Mouse (Mus musculus) hindbrain, embryonic 12.5 days (tissue): ENCODE results near the gene Slc28a2. TPM values are rescaled to one million over a fixed set of nuclear protein-coding genes. Genes with fewer than 3 reads are reported as not detected.
"Not testable (repeated sequence)": the region's sequence is repeated elsewhere in the genome, so short reads cannot be mapped to it uniquely, and the experiment has no call there.

Experiments
- ATAC-seq: fragments of 200-750 bp; cut with Nextera tagmentation; 2 replicates; pipeline ENCODE4 v1.8.0; 2017; ENCODE audit warnings: moderate TSS enrichment; ENCODE audit not compliant: low FRiP score
- H3K27ac ChIP-seq: fragments of 300-500 bp; sonication (generic); 2 replicates; pipeline ENCODE4 v1.5.1; 2016; ENCODE audit warnings: mild to moderate bottlenecking
- H3K27me3 ChIP-seq: fragments of 300-500 bp; sonication (generic); 2 replicates; pipeline ENCODE4 v1.6.1; 2016; ENCODE audit warnings: mild to moderate bottlenecking
- H3K36me3 ChIP-seq: fragments of 300-500 bp; sonication (generic); 2 replicates; pipeline ENCODE4 v1.6.1; 2016; ENCODE audit warnings: mild to moderate bottlenecking
- H3K4me1 ChIP-seq: fragments of 300-500 bp; sonication (generic); 2 replicates; pipeline ENCODE4 v1.6.1; 2016
- H3K4me2 ChIP-seq: fragments of 300-500 bp; sonication (generic); replicated peaks from 2 replicates; pipeline ENCODE4 v1.6.1; 2016; ENCODE audit warnings: mild to moderate bottlenecking
- H3K4me3 ChIP-seq: fragments of 300-500 bp; sonication (generic); 2 replicates; pipeline ENCODE4 v1.5.1; 2016; ENCODE audit warnings: mild to moderate bottlenecking
- H3K9ac ChIP-seq: fragments of 300-500 bp; sonication (generic); 2 replicates; pipeline ENCODE4 v1.6.1; 2016; ENCODE audit warnings: mild to moderate bottlenecking, moderate library complexity
- H3K9me3 ChIP-seq: fragments of 300-500 bp; sonication (generic); replicated peaks from 2 replicates; pipeline ENCODE4 v1.6.1; 2016; ENCODE audit warnings: mild to moderate bottlenecking
- WGBS: fragments of 180-500 bp; shearing (Covaris S2); methylation state at CpG from one replicate; pipeline ENCODE4 v1.1.7; 2016; 5-methylcytosine and 5-hydroxymethylcytosine counted together
- polyA plus RNA-seq: library from polyadenylated mRNA; unstranded; fragments of >200 nt; fragmentation: Nextera tagmentation; extraction: Ambion mirVana; gene quantifications from 2 replicates; pipeline ENCODE4 v1.2.1, GENCODE M21; 2016

The Slc28a2 gene
- 0.10 and 0.15 TPM in 2 replicates for polyA plus RNA-seq

GRCm38 (mm10) chr2:122426200-122426599, at the start of gene Slc28a2:
TSS of gene Slc28a2 (plus strand) at chr2:122426477.
- not testable (repeated sequence) for H3K27ac ChIP-seq, H3K36me3 ChIP-seq, H3K9me3 ChIP-seq, H3K4me3 ChIP-seq, H3K9ac ChIP-seq, H3K27me3 ChIP-seq, H3K4me1 ChIP-seq, ATAC-seq, H3K4me2 ChIP-seq
- WGBS = 47% methylated on average over 3 of the region's 3 CpGs

GRCm38 (mm10) chr2:122377215-122377674, 49.0 kb upstream of the Slc28a2 start:
- peak; percentile 92 for ATAC-seq
- H3K27ac ChIP-seq = peak overlapping the region; percentile 91
- peak overlapping the region; percentile 77 for H3K9ac ChIP-seq
- H3K4me2 ChIP-seq = peak overlapping the region; percentile 45
- H3K27me3 ChIP-seq = no peaks in the 10 kb centered on the region
- no peaks in the 10 kb centered on the region for H3K36me3 ChIP-seq
- H3K4me1 ChIP-seq = 0 out of 2 replicates have a peak, but pooled peaks cover 6% of the 10 kb centered on the region
- no peaks in the 10 kb centered on the region for H3K9me3 ChIP-seq
- under 1% methylated on average over 28 of the region's 28 CpGs for WGBS
- H3K4me3 ChIP-seq = peak overlapping the region; percentile 56

- Histone ChIP-seq H3K27me3 (no peaks in the 10 kb centered on the region), H3K9ac (peak overlapping the region; percentile 77), H3K4me3 (peak overlapping the region; percentile 56), H3K4me1 (0 out of 2 replicates have a peak, but pooled peaks cover 6% of the 10 kb centered on the region), H3K9me3 (no peaks in the 10 kb centered on the region), H3K27ac (peak overlapping the region; percentile 91), H3K36me3 (no peaks in the 10 kb centered on the region), H3K4me2 (peak overlapping the region; percentile 45)
- peak; percentile 86 for ATAC-seq
- under 1% methylated on average over 26 of the region's 26 CpGs for WGBS
Measured at GRCm38 (mm10) chr2:122377751-122378246, 48.5 kb upstream of the Slc28a2 start.

GRCm38 (mm10) chr2:122378421-122379291, 47.6 kb upstream of the Slc28a2 start:
- Histone ChIP-seq H3K9ac (0 out of 2 replicates have a peak overlapping the region, but pooled peaks have one; percentile 77), H3K4me3 (peak overlapping the region; percentile 56), H3K9me3 (no peaks in the 10 kb centered on the region), H3K4me1 (0 out of 2 replicates have a peak, but pooled peaks cover 6% of the 10 kb centered on the region), H3K36me3 (no peaks in the 10 kb centered on the region), H3K27ac (peak overlapping the region; percentile 91; the same call in 1 of the 2 replicates), H3K27me3 (no peaks in the 10 kb centered on the region), H3K4me2 (peak overlapping the region; percentile 45)
- ATAC-seq = no peak
- WGBS = 23% methylated on average over 8 of the region's 8 CpGs

GRCm38 (mm10) chr2:122379292-122379650, 47.0 kb upstream of the Slc28a2 start:
- Histone ChIP-seq H3K36me3 (no peaks in the 10 kb centered on the region), H3K9me3 (no peaks in the 10 kb centered on the region), H3K27ac (no peak overlapping the region), H3K9ac (no peak overlapping the region), H3K4me1 (0 out of 2 replicates have a peak, but pooled peaks cover 6% of the 10 kb centered on the region), H3K4me3 (no peak overlapping the region), H3K27me3 (no peaks in the 10 kb centered on the region), H3K4me2 (no peak overlapping the region)
- WGBS = 42% methylated on average over 2 of the region's 2 CpGs
- ATAC-seq = no peak

DNA sequence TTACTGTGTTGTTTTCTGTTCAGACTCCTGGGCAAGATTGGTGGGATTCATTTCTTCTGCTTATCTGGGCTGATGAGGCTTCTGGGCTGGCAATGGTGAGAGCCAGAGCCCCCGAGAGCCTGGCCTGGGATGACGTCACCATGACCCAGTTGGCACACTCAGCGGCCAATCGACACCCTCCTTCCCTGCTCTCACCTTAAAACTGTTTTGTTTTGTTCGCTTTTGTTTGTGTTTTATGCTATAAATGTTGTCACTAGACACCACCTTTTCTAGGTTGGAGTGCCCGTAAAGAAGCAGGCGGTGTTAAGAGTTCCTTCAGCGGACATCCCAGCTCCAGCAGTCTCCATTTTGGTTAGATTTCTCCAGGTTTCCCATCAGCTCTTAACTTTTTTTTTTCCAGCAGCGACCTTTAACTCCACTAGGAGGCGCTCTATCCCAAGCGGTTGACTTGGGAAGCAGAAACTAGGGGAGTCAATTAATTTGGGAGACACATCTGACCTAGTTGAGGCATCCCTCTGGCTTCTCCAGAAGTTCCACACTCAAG, 45.4 kb upstream of the Slc28a2 start:
- H3K27me3 ChIP-seq = no peaks in the 10 kb centered on the region
- WGBS = 10% methylated on average over 11 of the region's 11 CpGs
- H3K27ac ChIP-seq = no peak overlapping the region
- no peak overlapping the region for H3K9ac ChIP-seq
- no peak overlapping the region; the same call in 1 of the 2 replicates for H3K4me3 ChIP-seq
- no peaks in the 10 kb centered on the region for H3K9me3 ChIP-seq
- no peak for ATAC-seq
- H3K4me1 ChIP-seq = 0 out of 2 replicates have a peak, but pooled peaks cover 3% of the 10 kb centered on the region
- no peaks in the 10 kb centered on the region for H3K36me3 ChIP-seq
- peak overlapping the region; percentile 42 for H3K4me2 ChIP-seq

DNA sequence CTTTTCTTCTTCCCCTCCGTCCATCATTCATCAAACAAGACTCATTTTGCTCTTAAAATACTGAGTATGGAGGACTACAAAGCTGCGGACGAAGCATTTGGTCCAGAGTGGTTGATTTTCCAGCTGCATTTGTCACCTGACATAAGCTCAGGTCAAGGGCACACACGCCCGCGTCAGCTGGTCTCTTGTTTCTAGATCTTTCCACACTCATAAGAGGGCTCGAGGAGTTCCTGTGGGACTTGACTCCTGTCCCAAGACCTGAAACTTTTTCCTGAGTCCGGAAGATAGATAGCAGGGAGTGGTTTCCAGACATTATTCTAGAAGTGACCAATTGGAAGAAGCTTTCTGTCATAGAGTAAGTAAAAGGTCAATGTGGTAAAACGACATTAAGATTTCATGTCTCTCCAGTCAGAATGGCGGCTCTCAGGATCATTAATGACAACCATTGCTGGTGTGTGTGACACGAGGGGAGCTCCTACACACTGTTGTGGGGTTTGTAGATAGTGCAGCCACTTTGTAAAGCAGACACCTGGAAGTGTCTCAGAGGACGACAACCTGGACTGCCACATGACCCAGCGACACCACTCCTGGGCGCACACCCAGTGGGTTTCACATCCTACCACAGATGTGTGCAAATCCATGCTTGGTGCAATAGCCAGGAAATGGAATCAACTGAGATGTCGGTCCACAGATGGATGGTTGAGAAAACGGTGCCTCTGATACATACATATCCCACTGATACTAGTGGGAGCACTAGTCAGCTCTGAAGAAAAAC, 44.8 kb upstream of the Slc28a2 start:
- no peaks in the 10 kb centered on the region for H3K4me1 ChIP-seq
- H3K4me3 ChIP-seq = no peak overlapping the region
- no peak overlapping the region for H3K9ac ChIP-seq
- H3K9me3 ChIP-seq = no peaks in the 10 kb centered on the region
- no peak overlapping the region for H3K27ac ChIP-seq
- no peaks in the 10 kb centered on the region for H3K36me3 ChIP-seq
- WGBS = 75% methylated on average over 16 of the region's 16 CpGs
- ATAC-seq = no peak
- H3K4me2 ChIP-seq = no peak overlapping the region
- no peaks in the 10 kb centered on the region for H3K27me3 ChIP-seq

DNA sequence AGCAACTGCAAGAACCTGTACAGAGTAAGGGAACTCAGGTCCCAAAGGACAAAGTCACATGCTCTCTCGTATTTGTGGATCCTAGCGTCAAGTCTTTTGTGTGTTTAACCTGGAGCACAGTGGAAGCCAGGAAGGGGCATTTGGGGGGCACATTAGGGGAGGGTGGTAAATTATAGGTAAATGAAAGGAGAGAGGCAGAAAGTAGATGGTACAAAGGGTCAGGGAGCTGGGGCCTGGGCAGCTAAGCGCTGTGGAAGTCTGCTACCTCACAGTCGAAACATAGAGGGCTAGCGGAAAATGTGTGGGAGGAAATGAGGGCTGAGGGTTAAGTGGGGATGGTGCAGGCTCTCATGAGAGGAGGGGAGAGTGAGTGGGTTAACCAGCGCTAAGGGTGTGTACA, 44.2 kb upstream of the Slc28a2 start:
- 81% methylated on average over 6 of the region's 6 CpGs for WGBS
- Histone ChIP-seq H3K27ac (no peak overlapping the region), H3K4me3 (no peak overlapping the region), H3K27me3 (no peaks in the 10 kb centered on the region), H3K36me3 (no peaks in the 10 kb centered on the region), H3K9ac (no peak overlapping the region), H3K4me2 (no peak overlapping the region), H3K4me1 (no peaks in the 10 kb centered on the region), H3K9me3 (no peaks in the 10 kb centered on the region)
- ATAC-seq = no peak

DNA sequence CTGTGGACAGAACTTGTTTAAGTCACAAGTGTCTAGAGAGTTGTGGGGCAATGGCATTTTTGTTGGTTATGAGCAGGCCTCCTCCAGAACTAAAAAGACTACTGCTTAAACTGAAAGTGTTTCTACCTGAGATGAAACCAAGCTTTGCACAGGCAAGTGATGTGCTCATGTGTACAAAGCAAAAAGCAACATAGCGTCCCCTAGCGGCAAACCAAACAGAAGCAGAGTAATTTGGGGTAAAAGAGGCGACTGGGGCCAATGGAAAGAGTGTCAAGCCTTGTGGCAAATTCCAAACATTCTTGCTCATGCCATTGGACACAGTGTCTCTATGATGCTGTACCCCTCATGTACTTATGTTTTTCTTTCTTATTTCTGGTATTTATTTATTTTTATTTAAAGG, 41.2 kb upstream of the Slc28a2 start:
- Histone ChIP-seq H3K4me1 (no peaks in the 10 kb centered on the region), H3K36me3 (no peaks in the 10 kb centered on the region), H3K4me3 (no peak overlapping the region), H3K9ac (no peak overlapping the region), H3K9me3 (no peaks in the 10 kb centered on the region), H3K4me2 (no peak overlapping the region), H3K27ac (no peak overlapping the region), H3K27me3 (no peaks in the 10 kb centered on the region)
- ATAC-seq = no peak
- WGBS = 43% methylated on average over 3 of the region's 3 CpGs

GRCm38 (mm10) chr2:122387135-122387534, 39.1 kb upstream of the Slc28a2 start:
- not testable (repeated sequence) for H3K27ac ChIP-seq

GRCm38 (mm10) chr2:122396150-122396549, 30.1 kb upstream of the Slc28a2 start:
- no peak overlapping the region for H3K27ac ChIP-seq
- no peaks in the 10 kb centered on the region for H3K36me3 ChIP-seq
- 91% methylated on average over 1 of the region's 1 CpGs for WGBS
- H3K4me2 ChIP-seq = no peak overlapping the region
- ATAC-seq = no peak
- no peaks in the 10 kb centered on the region for H3K4me1 ChIP-seq
- H3K9me3 ChIP-seq = no peaks in the 10 kb centered on the region
- no peak overlapping the region for H3K4me3 ChIP-seq
- no peak overlapping the region for H3K9ac ChIP-seq
- no peaks in the 10 kb centered on the region for H3K27me3 ChIP-seq

More at GRCm38 (mm10) chr2:122387135-122387534, 39.1 kb upstream of the Slc28a2 start:
- ATAC-seq, H3K27me3 ChIP-seq, H3K36me3 ChIP-seq, H3K9ac ChIP-seq, H3K4me2 ChIP-seq, H3K4me1 ChIP-seq, H3K9me3 ChIP-seq, H3K4me3 ChIP-seq: not testable (repeated sequence)
- 86% methylated on average over 3 of the region's 3 CpGs for WGBS

GRCm38 (mm10) chr2:122407607-122408006, 18.7 kb upstream of the Slc28a2 start:
- Histone ChIP-seq H3K9ac (no peak overlapping the region), H3K4me1 (no peaks in the 10 kb centered on the region), H3K9me3 (no peaks in the 10 kb centered on the region), H3K27ac (no peak overlapping the region), H3K36me3 (no peaks in the 10 kb centered on the region), H3K27me3 (no peaks in the 10 kb centered on the region), H3K4me2 (no peak overlapping the region), H3K4me3 (no peak overlapping the region)
- 92% methylated on average over 2 of the region's 2 CpGs for WGBS
- no peak for ATAC-seq
